Mouse (Mus musculus): Measurements from ENCODE around the gene Ptger2. TPM values are rescaled to one million over a fixed set of nuclear protein-coding genes. Genes with fewer than 3 reads are reported as not detected.

Ptger2 gene
- total and polyA plus RNA-seq, 3 experiments, result not detected

- TF ChIP-seq UBTF (IDR thresholded peaks at IDR 0.05; ENCODE audit: borderline replicate concordance, insufficient read depth, low read depth, low read length), result no peak
Observed at GRCm38 (mm10) chr14:45050419-45050776, 62.4 kb downstream of the Ptger2 start (continued).

GRCm38 (mm10) chr14:45051116-45051515 lies 63.1 kb downstream of the Ptger2 start:
- H3K4me1 ChIP-seq (ENCODE audit: control insufficient read depth in 1 of 2, insufficient read depth in 2 of 2, low read length in 2 of 2), result peaks cover 0 to 10% of the 10 kb centered on the region in 2 experiments; a peak in 2 of 4 replicates
- no peaks in the 10 kb centered on the region for H3K27me3 ChIP-seq (ENCODE audit: control insufficient read depth in 1 of 2, insufficient read depth in 2 of 2, low read length in 2 of 2)
- TF ChIP-seq POLR2A (IDR thresholded peaks at IDR 0.05; ENCODE audit: control insufficient read depth in 1 of 2, insufficient read depth in 1 of 2, low read depth in 1 of 2, low read length in 2 of 2, poor library complexity in 1 of 2) (no peak), POLR2AphosphoS5 (IDR thresholded peaks at IDR 0.05; ENCODE audit: borderline replicate concordance, low read depth, low read length) (no peak), SMC3 (IDR thresholded peaks at IDR 0.05; ENCODE audit: low read depth, low read length) (no peak), TCF12 (IDR thresholded peaks at IDR 0.05; ENCODE audit: low read depth, low read length) (no peak), EP300 (IDR thresholded peaks at IDR 0.05; ENCODE audit: low read depth in 1 of 2, low read length in 2 of 2) (no peak), ZC3H11A (IDR thresholded peaks at IDR 0.05; ENCODE audit: low read depth, low read length) (no peak), USF2 (IDR thresholded peaks at IDR 0.05; ENCODE audit: borderline replicate concordance in 1 of 2, insufficient read depth in 1 of 2, low read depth in 1 of 2, low read length in 2 of 2) (no peak), NELFE (IDR thresholded peaks at IDR 0.05; ENCODE audit: low read depth, low read length) (no peak), KAT2A (conservative IDR thresholded peaks at IDR 0.05; ENCODE audit: low read depth, low read length) (no peak)
- H3K9ac ChIP-seq (ENCODE audit: control insufficient read depth, low read depth, low read length, poor library complexity, severe bottlenecking), result no peak overlapping the region
- no peak overlapping the region for H3K27ac ChIP-seq (ENCODE audit: control insufficient read depth, low read depth, low read length)
- peaks cover 0 to 4% of the 10 kb centered on the region in 2 experiments; a peak in 1 of 4 replicates for H3K36me3 ChIP-seq (ENCODE audit: control insufficient read depth in 1 of 2, insufficient read depth in 2 of 2, low read length in 2 of 2)
- H3K9me3 ChIP-seq (replicated peaks; ENCODE audit: insufficient read depth, low read length), result no peaks in the 10 kb centered on the region
- no peaks in the 10 kb centered on the region for H3K79me2 ChIP-seq (ENCODE audit: control insufficient read depth, insufficient read depth, low read length, poor library complexity)
- H3K4me3 ChIP-seq (ENCODE audit: control insufficient read depth in 1 of 2, insufficient read depth in 1 of 2, low read depth in 2 of 2, low read length in 2 of 2), result no peak overlapping the region
- no peak for DNase-seq (ENCODE audit: low read depth, low spot score)

Other genes with a start within 250 kb of the Ptger2 start
- not detected in 2 replicates for gene Gm8267, start 237.9 kb upstream of the Ptger2 start, total RNA-seq (2012; rRNA removed)
- gene Gm8267, start 237.9 kb upstream of the Ptger2 start, polyA plus RNA-seq (2012; ENCODE audit: insufficient read depth in 1 of 2, insufficient read length in 2 of 2, low read depth in 1 of 2, low replicate concordance in 2 of 2, missing spikeins in 1 of 2), result not detected
- not detected in 2 replicates for gene Ptgdr, start 128.8 kb upstream of the Ptger2 start, total RNA-seq (2012; rRNA removed)
- not detected for gene Ptgdr, start 128.8 kb upstream of the Ptger2 start, polyA plus RNA-seq (2012; ENCODE audit: insufficient read depth in 1 of 2, insufficient read length in 2 of 2, low read depth in 1 of 2, low replicate concordance in 2 of 2, missing spikeins in 1 of 2)
- gene Gpr137c, start 231.5 kb downstream of the Ptger2 start, total RNA-seq (2012; rRNA removed), result 0.07 TPM in 1 of 2 replicates, not detected in the other
- gene Gpr137c, start 231.5 kb downstream of the Ptger2 start, polyA plus RNA-seq (2012; ENCODE audit: insufficient read depth in 1 of 2, insufficient read length in 2 of 2, low read depth in 1 of 2, low replicate concordance in 2 of 2, missing spikeins in 1 of 2), result under 1 TPM in 1 of 2 experiments, not detected in 1; 0.01 TPM
- gene Txndc16, start 232.1 kb downstream of the Ptger2 start, total RNA-seq (2012; rRNA removed), result 0.07 and 0.08 TPM in 2 replicates
- under 1 TPM in 1 of 2 experiments, not detected in 1; 0.24 TPM for gene Txndc16, start 232.1 kb downstream of the Ptger2 start, polyA plus RNA-seq (2012; ENCODE audit: insufficient read depth in 1 of 2, insufficient read length in 2 of 2, low read depth in 1 of 2, low replicate concordance in 2 of 2, missing spikeins in 1 of 2)

Data from MEL (cell line).